Mouse (Mus musculus): ENCODE data around the gene Pafah1b3.

The Pafah1b3 gene

GRCm38 (mm10) chr7:25305481-25305880 is 7.7 kb upstream of the Pafah1b3 start:
- DNase-seq: no peak

- no peak for DNase-seq
Measured at GRCm38 (mm10) chr7:25303685-25304006, 5.9 kb upstream of the Pafah1b3 start.

- no peak for DNase-seq
Measured at GRCm38 (mm10) chr7:25303003-25303684, 5.4 kb upstream of the Pafah1b3 start.

GRCm38 (mm10) chr7:25301063-25301462 is 3.3 kb upstream of the Pafah1b3 start, which contains the start of gene Prr19:
TSS of gene Prr19 (plus strand) at chr7:25301411.
- peak; percentile 19 to 49 for DNase-seq

GRCm38 (mm10) chr7:25296945-25297453 is 787 bp downstream of the Pafah1b3 start:
- DNase-seq: peak in 1 of 2 experiments; percentile 65

GRCm38 (mm10) chr7:25294960-25295722 is 2.6 kb downstream of the Pafah1b3 start:
- peak in 1 of 2 experiments; percentile 18 for DNase-seq

- no peak for DNase-seq
Measured at GRCm38 (mm10) chr7:25294495-25294894, 3.3 kb downstream of the Pafah1b3 start.

GRCm38 (mm10) chr7:25293191-25293739 is 4.5 kb downstream of the Pafah1b3 start:
- peak in 1 of 2 experiments; percentile 32 for DNase-seq

GRCm38 (mm10) chr7:25292107-25292506 is 5.7 kb downstream of the Pafah1b3 start:
- peak in 1 of 2 experiments; percentile 46 for DNase-seq

GRCm38 (mm10) chr7:25290911-25291310 is 6.9 kb downstream of the Pafah1b3 start:
- DNase-seq: peak; percentile 58 to 79

- DNase-seq: no peak
Measured at GRCm38 (mm10) chr7:25290463-25290862, 7.3 kb downstream of the Pafah1b3 start.

- peak in 1 of 2 experiments; percentile 7 for DNase-seq
Measured at GRCm38 (mm10) chr7:25289925-25290324, 7.9 kb downstream of the Pafah1b3 start.

GRCm38 (mm10) chr7:25288721-25289120 is 9.1 kb downstream of the Pafah1b3 start:
- no peak for DNase-seq

GRCm38 (mm10) chr7:25288011-25288410 is 9.8 kb downstream of the Pafah1b3 start:
- DNase-seq: peak in 1 of 2 experiments; percentile 7

GRCm38 (mm10) chr7:25286989-25287388 is 10.8 kb downstream of the Pafah1b3 start:
- peak in 1 of 2 experiments; percentile 35 for DNase-seq

GRCm38 (mm10) chr7:25285511-25286238 is 12.1 kb downstream of the Pafah1b3 start:
- DNase-seq: peak in 1 of 2 experiments; percentile 27

- DNase-seq: peak; percentile 39 to 67
Measured at GRCm38 (mm10) chr7:25284766-25285165, 13.0 kb downstream of the Pafah1b3 start.

GRCm38 (mm10) chr7:25284171-25284570 is 13.6 kb downstream of the Pafah1b3 start:
- DNase-seq: peak; percentile 21 to 25

GRCm38 (mm10) chr7:25283637-25284036 is 14.1 kb downstream of the Pafah1b3 start:
- peak; percentile 30 to 37 for DNase-seq

GRCm38 (mm10) chr7:25282731-25283211 is 15.0 kb downstream of the Pafah1b3 start:
- peak; percentile 67 to 70 for DNase-seq

GRCm38 (mm10) chr7:25281734-25282601 is 15.8 kb downstream of the Pafah1b3 start:
- peak; percentile 99 for DNase-seq
